Mouse (Mus musculus) activated CD4-positive, CD25-positive, alpha-beta regulatory T cell, adult 4 months (primary cell): ENCODE measurements around the gene Olfr1231. TPM values are rescaled to one million over a fixed set of nuclear protein-coding genes. Genes with fewer than 3 reads are reported as not detected.

Experiments
- ATAC-seq: one replicate; pipeline ENCODE4 v1.8.0; 2017
- polyA plus RNA-seq, 2 experiments: library from polyadenylated mRNA; unstranded; fragments of 100-300 nt; shearing (Covaris generic); gene quantifications; one replicate each; pipeline ENCODE4 v1.2.1; 2017

Gene Olfr1231
- polyA plus RNA-seq = not detected

DNA sequence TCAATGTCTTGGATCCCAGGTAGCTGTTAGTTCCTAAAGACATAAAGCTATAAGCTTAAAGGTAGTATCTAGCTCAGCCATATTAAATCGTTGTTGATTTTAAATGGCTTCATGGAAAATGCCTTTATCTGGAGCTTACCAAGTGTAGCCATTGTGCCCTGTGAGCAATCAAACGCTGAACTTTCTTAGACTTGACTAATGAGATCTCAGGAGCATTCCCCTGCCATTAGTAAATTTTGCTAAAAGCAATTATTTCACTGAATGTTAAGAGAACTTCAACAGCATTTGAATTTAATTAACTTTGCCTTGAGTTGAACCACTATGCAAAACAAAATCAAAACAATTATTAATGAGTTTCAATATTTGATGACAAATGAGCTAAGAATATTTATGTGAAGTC, at the start of gene Olfr1231:
TSS of gene Olfr1231 (minus strand) at position 101 of the 400 bp plus-strand sequence.
- no peak for ATAC-seq

GRCm38 (mm10) chr2:89342298-89342697, 35.4 kb upstream of the Olfr1231 start, which contains the start of gene Olfr1233:
Gene Olfr1233, minus strand, starts transcription at chr2:89342398.
- ATAC-seq = no peak

- no peak for ATAC-seq
Observed at GRCm38 (mm10) chr2:89329575-89329974, 22.7 kb upstream of the Olfr1231 start, which contains the start of gene Olfr1232. Gene Olfr1232, minus strand, starts transcription at chr2:89329675.

DNA sequence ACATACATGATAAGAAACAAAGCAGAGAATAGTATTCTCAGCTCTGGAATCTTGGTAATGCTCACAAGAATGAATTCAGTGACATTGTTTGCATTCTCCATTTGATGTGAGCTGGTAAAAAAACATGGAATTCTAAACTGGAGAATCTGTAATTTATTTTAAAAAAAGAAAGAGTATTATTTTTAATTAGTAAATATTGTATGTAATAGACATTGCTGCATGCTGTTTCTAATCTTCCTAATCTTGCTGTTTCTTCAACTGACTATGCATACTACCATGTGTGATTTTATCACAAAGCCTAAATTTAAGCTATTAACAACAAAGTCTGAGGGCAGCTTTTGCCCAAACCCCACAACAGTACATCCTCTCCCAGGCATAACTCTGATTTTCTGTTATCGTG, 9.7 kb downstream of the Olfr1231 start, which contains the start of gene Olfr1230:
TSS of gene Olfr1230 (minus strand) at position 101 of the 400 bp plus-strand sequence.
- no peak for ATAC-seq

DNA sequence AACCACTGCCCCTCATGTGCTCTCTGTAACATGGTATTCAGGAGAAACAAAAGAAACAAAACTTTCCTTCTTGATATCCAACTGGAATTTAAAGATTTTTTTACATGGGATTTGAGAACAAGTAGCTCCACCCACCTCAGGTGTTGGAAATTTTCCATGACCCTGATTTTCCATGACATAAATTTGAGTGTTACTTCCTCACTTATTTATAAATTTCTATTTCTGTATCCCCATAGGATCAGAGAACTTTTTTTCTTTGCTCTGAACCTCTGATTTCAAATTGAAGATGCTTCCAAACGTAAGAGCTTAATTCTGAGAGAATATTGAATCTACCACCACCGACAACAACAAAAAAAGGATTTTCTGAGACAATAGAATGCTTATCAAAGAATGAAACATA, 19.0 kb downstream of the Olfr1231 start, which contains the start of gene Olfr1229:
TSS of gene Olfr1229 (minus strand) at position 101 of the 400 bp plus-strand sequence.
- ATAC-seq = no peak

GRCm38 (mm10) chr2:89253962-89254361, 52.9 kb downstream of the Olfr1231 start, which contains the start of gene Olfr1228:
Gene Olfr1228, minus strand, starts transcription at chr2:89254062.
- ATAC-seq = no peak

Other genes with a start within 250 kb of the Olfr1231 start
- gene Olfr1218, start 245.9 kb downstream of the Olfr1231 start, polyA plus RNA-seq = not detected
- not detected for gene Olfr1219, start 223.6 kb downstream of the Olfr1231 start, polyA plus RNA-seq
- under 1 TPM in 1 of 2 experiments, not detected in 1; 0.08 TPM for gene Olfr1220, start 200.2 kb downstream of the Olfr1231 start, polyA plus RNA-seq
- gene Olfr1221, start 189.8 kb downstream of the Olfr1231 start, polyA plus RNA-seq = not detected
- not detected for gene Olfr1222, start 174.0 kb downstream of the Olfr1231 start, polyA plus RNA-seq
- not detected for gene Olfr1223, start 155.5 kb downstream of the Olfr1231 start, polyA plus RNA-seq
- not detected for gene Olfr1224-ps1, start 143.0 kb downstream of the Olfr1231 start, polyA plus RNA-seq
- gene Olfr1225, start 132.4 kb downstream of the Olfr1231 start, polyA plus RNA-seq = not detected
- gene Olfr1226, start 107.0 kb downstream of the Olfr1231 start, polyA plus RNA-seq = not detected
- gene Olfr1228, start 53.0 kb downstream of the Olfr1231 start, polyA plus RNA-seq = not detected
- not detected for gene Olfr1229, start 19.1 kb downstream of the Olfr1231 start, polyA plus RNA-seq
- gene Olfr1230, start 9.8 kb downstream of the Olfr1231 start, polyA plus RNA-seq = not detected
- not detected for gene Olfr1232, start 22.6 kb upstream of the Olfr1231 start, polyA plus RNA-seq
- under 1 TPM in 1 of 2 experiments, not detected in 1; 0.05 TPM for gene Olfr1233, start 35.3 kb upstream of the Olfr1231 start, polyA plus RNA-seq
- gene Olfr1234, start 57.8 kb upstream of the Olfr1231 start, polyA plus RNA-seq = not detected
- not detected for gene Olfr1238, start 102.6 kb upstream of the Olfr1231 start, polyA plus RNA-seq
- gene Olfr1239, start 113.3 kb upstream of the Olfr1231 start, polyA plus RNA-seq = not detected
- not detected for gene Olfr1240, start 135.9 kb upstream of the Olfr1231 start, polyA plus RNA-seq
- gene Olfr1241, start 180.1 kb upstream of the Olfr1231 start, polyA plus RNA-seq = not detected
- not detected for gene Olfr1242, start 191.3 kb upstream of the Olfr1231 start, polyA plus RNA-seq
- not detected for gene Olfr1243, start 224.4 kb upstream of the Olfr1231 start, polyA plus RNA-seq